Mouse (Mus musculus): ENCODE results near the gene Ppp1r36. TPM values are rescaled to one million over a fixed set of nuclear protein-coding genes. Genes with fewer than 3 reads are reported as not detected.

Gene Ppp1r36
- polyA plus RNA-seq, 1 experiment from 2014 or later: 0.51 TPM

- Histone ChIP-seq H3K9ac (ENCODE audit: low read depth, low read length) (no peak overlapping the region), H3K4me3 (ENCODE audit: low read depth, low read length) (no peak overlapping the region), H3K27ac (ENCODE audit: low read depth, low read length) (no peak overlapping the region), H3K27me3 (replicated peaks; ENCODE audit: control insufficient read depth, insufficient read depth, low read length) (no peaks in the 10 kb centered on the region), H3K4me2 (no peak overlapping the region), H3K36me3 (ENCODE audit: control insufficient read depth, insufficient read depth, low read length) (no peaks in the 10 kb centered on the region), H3K4me1 (replicated peaks; ENCODE audit: control insufficient read depth, insufficient read depth, low read length) (no peaks in the 10 kb centered on the region), H3K9me3 (ENCODE audit: control insufficient read depth, low read length) (no peaks in the 10 kb centered on the region)
- ATAC-seq (replicated peaks; ENCODE audit: low FRiP score) (no peak), DNase-seq (ENCODE audit: low spot score) (peak; percentile 51)
- WGBS: 10% methylated on average over 4 of the region's 4 CpGs
These were observed 54.7 kb downstream of the Ppp1r36 start for GRCm38 (mm10) chr12:76472046-76472445.

- no peak overlapping the region for H3K4me2 ChIP-seq
- no peaks in the 10 kb centered on the region for H3K9me3 ChIP-seq (ENCODE audit: control insufficient read depth, low read length)
- no peak overlapping the region for H3K4me3 ChIP-seq (ENCODE audit: low read depth, low read length)
- no peaks in the 10 kb centered on the region for H3K4me1 ChIP-seq (replicated peaks; ENCODE audit: control insufficient read depth, insufficient read depth, low read length)
- H3K27ac ChIP-seq (ENCODE audit: low read depth, low read length): no peak overlapping the region
- no peaks in the 10 kb centered on the region for H3K27me3 ChIP-seq (replicated peaks; ENCODE audit: control insufficient read depth, insufficient read depth, low read length)
- no peaks in the 10 kb centered on the region for H3K36me3 ChIP-seq (ENCODE audit: control insufficient read depth, insufficient read depth, low read length)
- WGBS: 69% methylated on average over 10 of the region's 10 CpGs
- ATAC-seq (replicated peaks; ENCODE audit: low FRiP score): no peak
- DNase-seq (ENCODE audit: low spot score): no peak
- no peak overlapping the region for H3K9ac ChIP-seq (ENCODE audit: low read depth, low read length)
These were observed 56.4 kb downstream of the Ppp1r36 start for GRCm38 (mm10) chr12:76473562-76474245.

- H3K4me2 ChIP-seq: no peak overlapping the region
- WGBS: 75% methylated on average over 8 of the region's 8 CpGs
- ATAC-seq (replicated peaks; ENCODE audit: low FRiP score) (no peak), DNase-seq (ENCODE audit: low spot score) (no peak)
- H3K9me3 ChIP-seq (ENCODE audit: control insufficient read depth, low read length): no peaks in the 10 kb centered on the region
- no peak overlapping the region for H3K27ac ChIP-seq (ENCODE audit: low read depth, low read length)
- no peaks in the 10 kb centered on the region for H3K4me1 ChIP-seq (replicated peaks; ENCODE audit: control insufficient read depth, insufficient read depth, low read length)
- H3K36me3 ChIP-seq (ENCODE audit: control insufficient read depth, insufficient read depth, low read length): no peaks in the 10 kb centered on the region
- H3K27me3 ChIP-seq (replicated peaks; ENCODE audit: control insufficient read depth, insufficient read depth, low read length): no peaks in the 10 kb centered on the region
- no peak overlapping the region for H3K4me3 ChIP-seq (ENCODE audit: low read depth, low read length)
- no peak overlapping the region for H3K9ac ChIP-seq (ENCODE audit: low read depth, low read length)
These were observed 56.9 kb downstream of the Ppp1r36 start for GRCm38 (mm10) chr12:76474246-76474583.

- H3K27ac ChIP-seq (ENCODE audit: low read depth, low read length): no peak overlapping the region
- H3K9me3 ChIP-seq (ENCODE audit: control insufficient read depth, low read length): no peaks in the 10 kb centered on the region
- no peak overlapping the region for H3K4me3 ChIP-seq (ENCODE audit: low read depth, low read length)
- DNase-seq (ENCODE audit: low spot score) (no peak), ATAC-seq (replicated peaks; ENCODE audit: low FRiP score) (no peak)
- no peaks in the 10 kb centered on the region for H3K4me1 ChIP-seq (replicated peaks; ENCODE audit: control insufficient read depth, insufficient read depth, low read length)
- H3K27me3 ChIP-seq (replicated peaks; ENCODE audit: control insufficient read depth, insufficient read depth, low read length): no peaks in the 10 kb centered on the region
- 31% methylated on average over 2 of the region's 2 CpGs for WGBS
- H3K9ac ChIP-seq (ENCODE audit: low read depth, low read length): no peak overlapping the region
- H3K4me2 ChIP-seq: no peak overlapping the region
- H3K36me3 ChIP-seq (ENCODE audit: control insufficient read depth, insufficient read depth, low read length): no peaks in the 10 kb centered on the region
These were observed 57.5 kb downstream of the Ppp1r36 start for GRCm38 (mm10) chr12:76474802-76475201.

GRCm38 (mm10) chr12:76476146-76476545, 58.8 kb downstream of the Ppp1r36 start:
- 88% methylated on average over 1 of the region's 1 CpGs for WGBS
- no peaks in the 10 kb centered on the region for H3K4me1 ChIP-seq (replicated peaks; ENCODE audit: control insufficient read depth, insufficient read depth, low read length)
- no peak overlapping the region for H3K27ac ChIP-seq (ENCODE audit: low read depth, low read length)
- H3K9me3 ChIP-seq (ENCODE audit: control insufficient read depth, low read length): no peaks in the 10 kb centered on the region
- DNase-seq (ENCODE audit: low spot score) (no peak), ATAC-seq (replicated peaks; ENCODE audit: low FRiP score) (no peak)
- H3K4me3 ChIP-seq (ENCODE audit: low read depth, low read length): no peak overlapping the region
- H3K9ac ChIP-seq (ENCODE audit: low read depth, low read length): no peak overlapping the region
- H3K36me3 ChIP-seq (ENCODE audit: control insufficient read depth, insufficient read depth, low read length): no peaks in the 10 kb centered on the region
- no peaks in the 10 kb centered on the region for H3K27me3 ChIP-seq (replicated peaks; ENCODE audit: control insufficient read depth, insufficient read depth, low read length)
- no peak overlapping the region for H3K4me2 ChIP-seq

- H3K36me3 ChIP-seq (ENCODE audit: control insufficient read depth, insufficient read depth, low read length): no peaks in the 10 kb centered on the region
- no peak overlapping the region for H3K4me2 ChIP-seq
- WGBS: 50% methylated on average over 14 of the region's 14 CpGs
- no peak for DNase-seq (ENCODE audit: low spot score)
- no peak overlapping the region for H3K4me3 ChIP-seq (ENCODE audit: low read depth, low read length)
- no peak for ATAC-seq (replicated peaks; ENCODE audit: low FRiP score)
- no peak overlapping the region for H3K27ac ChIP-seq (ENCODE audit: low read depth, low read length)
- no peak overlapping the region for H3K9ac ChIP-seq (ENCODE audit: low read depth, low read length)
- no peaks in the 10 kb centered on the region for H3K4me1 ChIP-seq (replicated peaks; ENCODE audit: control insufficient read depth, insufficient read depth, low read length)
- no peaks in the 10 kb centered on the region for H3K27me3 ChIP-seq (replicated peaks; ENCODE audit: control insufficient read depth, insufficient read depth, low read length)
- no peaks in the 10 kb centered on the region for H3K9me3 ChIP-seq (ENCODE audit: control insufficient read depth, low read length)
These were observed 61.1 kb downstream of the Ppp1r36 start for GRCm38 (mm10) chr12:76478309-76479023.

GRCm38 (mm10) chr12:76479174-76479573, 61.8 kb downstream of the Ppp1r36 start:
- H3K9ac ChIP-seq (ENCODE audit: low read depth, low read length): no peak overlapping the region
- H3K27ac ChIP-seq (ENCODE audit: low read depth, low read length): no peak overlapping the region
- no peak overlapping the region for H3K4me3 ChIP-seq (ENCODE audit: low read depth, low read length)
- no peak for DNase-seq (ENCODE audit: low spot score)
- no peaks in the 10 kb centered on the region for H3K27me3 ChIP-seq (replicated peaks; ENCODE audit: control insufficient read depth, insufficient read depth, low read length)
- no peak overlapping the region for H3K4me2 ChIP-seq
- H3K9me3 ChIP-seq (ENCODE audit: control insufficient read depth, low read length): no peaks in the 10 kb centered on the region
- H3K36me3 ChIP-seq (ENCODE audit: control insufficient read depth, insufficient read depth, low read length): no peaks in the 10 kb centered on the region
- ATAC-seq (replicated peaks; ENCODE audit: low FRiP score): no peak
- H3K4me1 ChIP-seq (replicated peaks; ENCODE audit: control insufficient read depth, insufficient read depth, low read length): no peaks in the 10 kb centered on the region
- WGBS: 55% methylated on average over 5 of the region's 5 CpGs

GRCm38 (mm10) chr12:76479836-76480495, 62.6 kb downstream of the Ppp1r36 start:
- H3K4me3 ChIP-seq (ENCODE audit: low read depth, low read length): no peak overlapping the region
- H3K27ac ChIP-seq (ENCODE audit: low read depth, low read length): no peak overlapping the region
- no peak for ATAC-seq (replicated peaks; ENCODE audit: low FRiP score)
- no peak overlapping the region for H3K4me2 ChIP-seq
- H3K9ac ChIP-seq (ENCODE audit: low read depth, low read length): no peak overlapping the region
- no peaks in the 10 kb centered on the region for H3K36me3 ChIP-seq (ENCODE audit: control insufficient read depth, insufficient read depth, low read length)
- no peak for DNase-seq (ENCODE audit: low spot score)
- H3K4me1 ChIP-seq (replicated peaks; ENCODE audit: control insufficient read depth, insufficient read depth, low read length): no peaks in the 10 kb centered on the region
- 69% methylated on average over 4 of the region's 4 CpGs for WGBS
- no peaks in the 10 kb centered on the region for H3K9me3 ChIP-seq (ENCODE audit: control insufficient read depth, low read length)
- no peaks in the 10 kb centered on the region for H3K27me3 ChIP-seq (replicated peaks; ENCODE audit: control insufficient read depth, insufficient read depth, low read length)
